Comparison of ENCODE assay signal across 8 mouse cellular contexts in genomic region chr6:89498764-89499516, GRCm38 (mm10).
DNase-seq lines count a peak whose midpoint lies in the region; ATAC-seq and TF ChIP-seq lines count a peak whose summit lies in the region.

No protein-coding gene starts in this region.

- no peak for TF ChIP-seq EP300 in heart, postnatal 0 days (IDR thresholded peaks at IDR 0.05; ENCODE audit: low read depth)

- H3K9ac ChIP-seq in heart, postnatal 0 days (replicated peaks; ENCODE audit: low read depth, low read length): no peak overlapping the region
- no peak overlapping the region for H3K9ac ChIP-seq in heart, embryonic 11.5 days (ENCODE audit: low read depth, low read length)
- no peak overlapping the region for H3K9ac ChIP-seq in kidney, embryonic 15.5 days

- TF ChIP-seq CTCF in heart, postnatal 0 days (IDR thresholded peaks at IDR 0.05; ENCODE audit: low read depth): peak; percentile 9; the same call in 1 of the 2 replicates
- TF ChIP-seq CTCF in thymus, adult 2 months (IDR thresholded peaks at IDR 0.05; ENCODE audit: borderline replicate concordance, control insufficient read depth, extremely low read depth, insufficient read depth, low read length, poor library complexity): no peak

- H3K27me3 ChIP-seq in heart, postnatal 0 days (ENCODE audit: control insufficient read depth, insufficient read depth, low read length): no peaks in the 10 kb centered on the region
- H3K27me3 ChIP-seq in heart, embryonic 11.5 days (ENCODE audit: control insufficient read depth, insufficient read depth, low read length): no peaks in the 10 kb centered on the region
- no peaks in the 10 kb centered on the region for H3K27me3 ChIP-seq in thymus, adult 2 months (ENCODE audit: control insufficient read depth, insufficient read depth, low read length)
- H3K27me3 ChIP-seq in kidney, embryonic 15.5 days: no peaks in the 10 kb centered on the region

- DNase-seq in heart, postnatal 0 days (ENCODE audit: low spot score): peak; percentile 17
- peak; percentile 7 for DNase-seq in thymus, postnatal 14 days
- no peak for DNase-seq in thymus, adult 2 months
- DNase-seq in left cerebral cortex, adult 9 months (ENCODE audit: low spot score in 2 of 2): peak; percentile 20 to 42
- DNase-seq in cerebellum, postnatal 36 days: no peak
- DNase-seq in cerebellum, adult 9-10 months: no peak

- no peak overlapping the region for H3K4me3 ChIP-seq in heart, postnatal 0 days (ENCODE audit: low read depth, low read length)
- no peak overlapping the region for H3K4me3 ChIP-seq in heart, embryonic 11.5 days (ENCODE audit: low read depth, low read length)
- H3K4me3 ChIP-seq in thymus, adult 2 months (ENCODE audit: control insufficient read depth, insufficient read depth, low read length): no peak overlapping the region
- H3K4me3 ChIP-seq in kidney, embryonic 15.5 days (replicated peaks): no peak overlapping the region

- H3K27ac ChIP-seq in heart, postnatal 0 days (ENCODE audit: low read depth): no peak overlapping the region
- H3K27ac ChIP-seq in heart, embryonic 11.5 days (ENCODE audit: low read depth, low read length): no peak overlapping the region
- no peak overlapping the region for H3K27ac ChIP-seq in thymus, adult 2 months (ENCODE audit: control insufficient read depth, insufficient read depth, low read length)
- no peak overlapping the region for H3K27ac ChIP-seq in kidney, embryonic 15.5 days

- TF ChIP-seq POLR2A in thymus, adult 2 months (IDR thresholded peaks at IDR 0.05; ENCODE audit: control insufficient read depth, extremely low read depth, insufficient read depth, low read length, poor library complexity): no peak

- 32% methylated on average over 6 of the region's 6 CpGs for WGBS in heart, postnatal 0 days
- WGBS in heart, embryonic 11.5 days (ENCODE audit: insufficient replicate concordance): 38% methylated on average over 6 of the region's 6 CpGs
- WGBS in thymus, adult 2 months: 59% methylated on average over 6 of the region's 6 CpGs
- WGBS in kidney, embryonic 15.5 days: 57% methylated on average over 6 of the region's 6 CpGs

- no peak overlapping the region for H3K4me2 ChIP-seq in heart, postnatal 0 days (ENCODE audit: low read depth, low read length)
- H3K4me2 ChIP-seq in heart, embryonic 11.5 days: no peak overlapping the region
- no peak overlapping the region for H3K4me2 ChIP-seq in kidney, embryonic 15.5 days

- H3K36me3 ChIP-seq in heart, postnatal 0 days (replicated peaks; ENCODE audit: control insufficient read depth, insufficient read depth, low read length): no peaks in the 10 kb centered on the region
- H3K36me3 ChIP-seq in heart, embryonic 11.5 days (ENCODE audit: control insufficient read depth, insufficient read depth, low read length): no peaks in the 10 kb centered on the region
- no peaks in the 10 kb centered on the region for H3K36me3 ChIP-seq in thymus, adult 2 months (ENCODE audit: control insufficient read depth, insufficient read depth, low read length)
- no peaks in the 10 kb centered on the region for H3K36me3 ChIP-seq in kidney, embryonic 15.5 days

- no peak for ATAC-seq in heart, postnatal 0 days (ENCODE audit: insufficient read depth, low read depth)
- ATAC-seq in heart, embryonic 11.5 days (replicated peaks; ENCODE audit: insufficient number of reproducible peaks, low FRiP score, low TSS enrichment): no peak
- no peak for ATAC-seq in kidney, embryonic 15.5 days (replicated peaks; ENCODE audit: low FRiP score)

- no peaks in the 10 kb centered on the region for H3K9me3 ChIP-seq in heart, postnatal 0 days (replicated peaks; ENCODE audit: control insufficient read depth, low read length)
- H3K9me3 ChIP-seq in heart, embryonic 11.5 days (replicated peaks; ENCODE audit: control insufficient read depth, low read length): no peaks in the 10 kb centered on the region
- no peaks in the 10 kb centered on the region for H3K9me3 ChIP-seq in kidney, embryonic 15.5 days (replicated peaks)

- H3K4me1 ChIP-seq in heart, postnatal 0 days (ENCODE audit: control insufficient read depth, insufficient read depth): no peaks in the 10 kb centered on the region
- 0 out of 2 replicates have a peak, but pooled peaks cover 4% of the 10 kb centered on the region for H3K4me1 ChIP-seq in heart, embryonic 11.5 days (ENCODE audit: control insufficient read depth, insufficient read depth, low read length)
- no peaks in the 10 kb centered on the region for H3K4me1 ChIP-seq in thymus, adult 2 months (replicated peaks; ENCODE audit: control insufficient read depth, insufficient read depth, low read length)
- H3K4me1 ChIP-seq in kidney, embryonic 15.5 days: no peaks in the 10 kb centered on the region

Comparison
In these comparisons a context has a peak if more than half of its experiments do, and no peak if none do; other contexts are left out.
1. DNase-seq: peak in heart, postnatal 0 days (single experiment), thymus, postnatal 14 days (single experiment) and left cerebral cortex, adult 9 months (2 of 2); none in thymus, adult 2 months (single experiment), cerebellum, postnatal 36 days (0 of 2) and cerebellum, adult 9-10 months (single experiment).